Mouse (Mus musculus): ENCODE results near the gene Lrch2. TPM values are rescaled to one million over a fixed set of nuclear protein-coding genes. Genes with fewer than 3 reads are reported as not detected.

Lrch2 gene
- polyA plus RNA-seq, 1 experiment = 2.0 TPM

- no peak overlapping the region for H3ac ChIP-seq (ENCODE audit: control insufficient read depth, insufficient read length)
- H3K36me3 ChIP-seq (ENCODE audit: control insufficient read depth, insufficient read depth) = no peaks in the 10 kb centered on the region
- H3K79me2 ChIP-seq (ENCODE audit: control insufficient read depth, insufficient read depth) = no peaks in the 10 kb centered on the region
- no peak overlapping the region for H3K4me3 ChIP-seq
- TF ChIP-seq REST (IDR thresholded peaks at IDR 0.05; ENCODE audit: insufficient read depth, insufficient read length) (no peak), TCF12 (IDR thresholded peaks at IDR 0.05; ENCODE audit: insufficient read depth, poor library complexity, severe bottlenecking) (no peak), POLR2A (IDR thresholded peaks at IDR 0.05; ENCODE audit: insufficient read length, low read depth) (no peak), E2F4 (IDR thresholded peaks at IDR 0.05; ENCODE audit: insufficient read depth) (no peak), TCF3 (IDR thresholded peaks at IDR 0.05; ENCODE audit: insufficient read length, low read depth) (no peak), CEBPB (IDR thresholded peaks at IDR 0.05; ENCODE audit: insufficient read depth, poor library complexity, severe bottlenecking) (peak; percentile 79), MYOD1 (IDR thresholded peaks at IDR 0.05; ENCODE audit: control insufficient read depth in 1 of 3, insufficient read length in 2 of 3, low read depth in 2 of 3) (no peak)
- H3K4me2 ChIP-seq (ENCODE audit: low read depth) = no peak overlapping the region
- H3K27me3 ChIP-seq (ENCODE audit: control insufficient read depth, insufficient read depth, insufficient read length) = no peaks in the 10 kb centered on the region
Observed at GRCm38 (mm10) chrX:147435400-147435799, 118.5 kb downstream of the Lrch2 start.

GRCm38 (mm10) chrX:147429753-147430152, 124.1 kb downstream of the Lrch2 start:
- H3K4me3 ChIP-seq = no peak overlapping the region
- H3K79me2 ChIP-seq (ENCODE audit: control insufficient read depth, insufficient read depth) = no peaks in the 10 kb centered on the region
- H3K4me2 ChIP-seq (ENCODE audit: low read depth) = peak overlapping the region; percentile 24
- H3K36me3 ChIP-seq (ENCODE audit: control insufficient read depth, insufficient read depth) = no peaks in the 10 kb centered on the region
- H3ac ChIP-seq (ENCODE audit: control insufficient read depth, insufficient read length) = no peak overlapping the region
- no peaks in the 10 kb centered on the region for H3K27me3 ChIP-seq (ENCODE audit: control insufficient read depth, insufficient read depth, insufficient read length)
- TF ChIP-seq POLR2AphosphoS2 (IDR thresholded peaks at IDR 0.05; ENCODE audit: insufficient read length, low read depth) = no peak
- 0 out of 2 replicates have a peak, but pooled peaks have one; percentile 23 for TF ChIP-seq CEBPB (IDR thresholded peaks at IDR 0.05; ENCODE audit: insufficient read depth, poor library complexity, severe bottlenecking)

GRCm38 (mm10) chrX:147429129-147429528, 124.8 kb downstream of the Lrch2 start, which contains the start of gene Il13ra2:
Gene Il13ra2 (minus strand): TSS chrX:147429192.
- H3ac ChIP-seq (ENCODE audit: control insufficient read depth, insufficient read length) = no peak within 1 kb of the TSS
- H3K36me3 ChIP-seq (ENCODE audit: control insufficient read depth, insufficient read depth) = no peaks in the 10 kb centered on the region
- peak; percentile 72; the same call in 1 of the 2 replicates for TF ChIP-seq CEBPB (IDR thresholded peaks at IDR 0.05; ENCODE audit: insufficient read depth, poor library complexity, severe bottlenecking)
- TF ChIP-seq TCF3 (IDR thresholded peaks at IDR 0.05; ENCODE audit: insufficient read length, low read depth) = no peak
- H3K27me3 ChIP-seq (ENCODE audit: control insufficient read depth, insufficient read depth, insufficient read length) = no peaks in the 10 kb centered on the region
- H3K79me2 ChIP-seq (ENCODE audit: control insufficient read depth, insufficient read depth) = no peaks in the 10 kb centered on the region
- H3K4me3 ChIP-seq = no peak within 1 kb of the TSS
- peak within 1 kb of the TSS; percentile 24 for H3K4me2 ChIP-seq (ENCODE audit: low read depth)

Other genes with a start within 250 kb of the Lrch2 start
- gene Il13ra2, start 124.9 kb downstream of the Lrch2 start, polyA plus RNA-seq (2012; fragmentation: generic; extraction: Trizol) = 0.06 TPM
- not detected for gene Vmn1r239-ps, start 100.4 kb downstream of the Lrch2 start, polyA plus RNA-seq (2012; fragmentation: generic; extraction: Trizol)
- gene Gm15128, start 211.9 kb upstream of the Lrch2 start, polyA plus RNA-seq (2012; fragmentation: generic; extraction: Trizol) = 0.32 TPM

Measured in myocyte (in vitro differentiated cells).